In genomic region chr7:73637810-73638125, GRCm38 (mm10) we compare ENCODE assay signal across 9 mouse cellular contexts.
DNase-seq lines count a peak whose midpoint lies in the region; ATAC-seq and TF ChIP-seq lines count a peak whose summit lies in the region.
"Had no signal": no experiment of that assay in that cellular context is flagged by ENCODE, and none has a peak within 500 bp of the region (broad histone marks: within the 10 kb centered on the region; RNA-seq: fewer than 3 reads in every experiment).

No protein-coding gene starts in this region.

- peak; percentile 97 for ATAC-seq in forebrain, embryonic 11.5 days (replicated peaks; ENCODE audit: low FRiP score)
- ATAC-seq in hindbrain, postnatal 0 days: peak; percentile 87
- peak; percentile 85 for ATAC-seq in neural tube, embryonic 13.5 days (ENCODE audit: low read depth)
- ATAC-seq: lung, postnatal 0 days had no signal

- TF ChIP-seq CTCF in hindbrain, postnatal 0 days (IDR thresholded peaks at IDR 0.05; ENCODE audit: low read depth): no peak

- peak; percentile 33 to 51 for DNase-seq in layer of hippocampus, adult 8-10 months (ENCODE audit: low spot score in 2 of 2)
- no peak for DNase-seq in layer of hippocampus, postnatal 25 days (ENCODE audit: extremely low spot score in 1 of 2, low spot score in 1 of 2)
- peak; percentile 81 for DNase-seq in forebrain, embryonic 11.5 days (ENCODE audit: low spot score)
- peak; percentile 77 for DNase-seq in hindbrain, postnatal 0 days (ENCODE audit: low spot score)
- DNase-seq in heart, postnatal 14 days: no peak
- no peak for DNase-seq in thymus, postnatal 10 days (ENCODE audit: low spot score in 2 of 2)
- no peak for DNase-seq in adrenal gland, postnatal 4 days (ENCODE audit: low spot score in 2 of 2)

- intact Hi-C loops in heart, postnatal 14 days (cut with DNase I): loop anchor here (10.0 kb wide), 1 partner anchor 903 kb away; no protein-coding TSS in a partner anchor

- H3K27ac ChIP-seq in forebrain, embryonic 11.5 days (ENCODE audit: low read depth, low read length): peak overlapping the region; percentile 63; the same call in 1 of the 2 replicates
- H3K27ac ChIP-seq in hindbrain, postnatal 0 days: no peak overlapping the region
- H3K27ac ChIP-seq in neural tube, embryonic 13.5 days (replicated peaks): peak overlapping the region; percentile 69; the same call in 1 of the 2 replicates

- 21% methylated on average over 4 of the region's 4 CpGs for WGBS in forebrain, embryonic 11.5 days
- 13% methylated on average over 4 of the region's 4 CpGs for whole genome bisulfite sequencing in hindbrain, postnatal 0 days
- WGBS in neural tube, embryonic 13.5 days: 8% methylated on average over 4 of the region's 4 CpGs

- no peak overlapping the region for H3K4me2 ChIP-seq in forebrain, embryonic 11.5 days (ENCODE audit: low read depth, low read length, severe bottlenecking)
- H3K4me2 ChIP-seq in hindbrain, postnatal 0 days (ENCODE audit: low read depth, low read length): no peak overlapping the region
- no peak overlapping the region for H3K4me2 ChIP-seq in neural tube, embryonic 13.5 days

- H3K4me3 ChIP-seq in forebrain, embryonic 11.5 days (ENCODE audit: low read depth, low read length): no peak overlapping the region
- no peak overlapping the region for H3K4me3 ChIP-seq in hindbrain, postnatal 0 days (ENCODE audit: low read length)
- H3K4me3 ChIP-seq in neural tube, embryonic 13.5 days: no peak overlapping the region

- H3K9ac ChIP-seq in forebrain, embryonic 11.5 days (ENCODE audit: low read length): no peak overlapping the region
- H3K9ac ChIP-seq in hindbrain, postnatal 0 days (replicated peaks; ENCODE audit: low read length): no peak overlapping the region
- H3K9ac ChIP-seq in neural tube, embryonic 13.5 days: no peak overlapping the region

- no peaks in the 10 kb centered on the region for H3K36me3 ChIP-seq in forebrain, embryonic 11.5 days (ENCODE audit: control insufficient read depth, insufficient read depth, low read length)
- H3K36me3 ChIP-seq in hindbrain, postnatal 0 days (ENCODE audit: insufficient read depth, low read length): no peaks in the 10 kb centered on the region
- H3K36me3 ChIP-seq in neural tube, embryonic 13.5 days: no peaks in the 10 kb centered on the region

- peaks cover 9% of the 10 kb centered on the region; the same call in 1 of the 2 replicates for H3K4me1 ChIP-seq in forebrain, embryonic 11.5 days (replicated peaks; ENCODE audit: control insufficient read depth, insufficient read depth, low read length)
- 0 out of 2 replicates have a peak, but pooled peaks cover 4% of the 10 kb centered on the region for H3K4me1 ChIP-seq in hindbrain, postnatal 0 days (ENCODE audit: insufficient read depth, low read length)
- H3K4me1 ChIP-seq in neural tube, embryonic 13.5 days (replicated peaks): peaks cover 15% of the 10 kb centered on the region

- H3K27me3 ChIP-seq in forebrain, embryonic 11.5 days (ENCODE audit: control insufficient read depth, insufficient read depth, low read length): no peaks in the 10 kb centered on the region
- no peaks in the 10 kb centered on the region for H3K27me3 ChIP-seq in hindbrain, postnatal 0 days (ENCODE audit: insufficient read depth, low read length)
- H3K27me3 ChIP-seq in neural tube, embryonic 13.5 days: peaks cover 67% of the 10 kb centered on the region

- H3K9me3 ChIP-seq in forebrain, embryonic 11.5 days (ENCODE audit: control insufficient read depth, low read length): no peaks in the 10 kb centered on the region
- no peaks in the 10 kb centered on the region for H3K9me3 ChIP-seq in hindbrain, postnatal 0 days (ENCODE audit: low read length)
- H3K9me3 ChIP-seq in neural tube, embryonic 13.5 days: no peaks in the 10 kb centered on the region

Comparison
In these comparisons a context has a peak if more than half of its experiments do, and no peak if none do; other contexts are left out.
1. DNase-seq: peak in layer of hippocampus, adult 8-10 months (2 of 2), forebrain, embryonic 11.5 days (single experiment) and hindbrain, postnatal 0 days (single experiment); none in layer of hippocampus, postnatal 25 days (0 of 2), heart, postnatal 14 days (0 of 2), thymus, postnatal 10 days (0 of 2) and adrenal gland, postnatal 4 days (0 of 2).
2. Peak in every context shown above with its lines, with median percentiles within 50 percentile points of each other: ATAC-seq.